Mouse (Mus musculus): Measurements from ENCODE around the gene Hcls1. TPM values are rescaled to one million over a fixed set of nuclear protein-coding genes. Genes with fewer than 3 reads are reported as not detected.

Hcls1 gene
- total and polyA plus RNA-seq, 2 experiments from 2014 or later, result 0.78 to 2.2 TPM

DNA sequence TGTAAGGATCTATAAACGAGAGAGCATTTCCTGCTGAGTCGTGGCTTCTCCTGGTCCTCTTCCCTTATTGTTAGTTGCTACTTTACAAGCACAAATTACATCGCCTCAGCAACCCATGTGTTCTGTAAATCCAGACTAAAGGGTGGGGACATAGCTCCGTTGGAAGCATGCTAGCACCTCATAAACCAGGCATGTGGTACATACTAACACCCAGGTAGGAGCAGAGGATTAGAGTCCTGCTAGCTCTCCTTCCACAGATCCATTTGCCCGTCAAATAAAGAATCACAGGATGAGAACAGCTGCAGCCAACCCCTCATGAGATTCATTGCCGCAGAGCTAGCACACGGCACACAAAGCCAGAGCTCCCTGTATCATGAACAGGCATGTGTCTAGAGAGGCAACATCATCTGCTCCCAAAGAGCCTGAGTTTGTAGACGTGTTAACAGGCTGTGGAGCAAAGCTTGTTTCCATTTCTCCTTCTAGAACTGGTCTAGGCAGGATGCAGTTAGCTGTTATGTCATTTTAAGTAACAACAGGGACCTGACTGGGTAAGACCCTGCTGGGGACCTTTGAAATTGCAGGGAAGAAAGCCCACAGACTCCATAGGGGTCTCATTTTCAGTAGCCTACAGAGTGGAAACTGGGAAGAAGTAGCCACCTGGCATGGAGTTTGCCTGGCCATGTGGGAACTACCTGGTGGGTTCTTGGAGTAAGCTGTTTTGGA lies 15.0 kb downstream of the Hcls1 start:
- 0 out of 2 replicates have a peak, but pooled peaks have one; percentile 24 for ATAC-seq
- Histone ChIP-seq H3K9me3 (ENCODE audit: low read length) (no peaks in the 10 kb centered on the region), H3K27ac (no peak overlapping the region), H3K4me2 (ENCODE audit: low read depth, low read length) (no peak overlapping the region), H3K4me3 (ENCODE audit: low read length) (no peak overlapping the region), H3K4me1 (ENCODE audit: insufficient read depth, low read length) (no peaks in the 10 kb centered on the region), H3K36me3 (ENCODE audit: insufficient read depth, low read length) (no peaks in the 10 kb centered on the region), H3K27me3 (ENCODE audit: insufficient read depth, low read length) (no peaks in the 10 kb centered on the region), H3K9ac (replicated peaks; ENCODE audit: low read length) (no peak overlapping the region)
- 57% methylated on average over 8 of the region's 8 CpGs for WGBS
- DNase-seq (ENCODE audit: low spot score), result peak; percentile 15
- no peak for TF ChIP-seq CTCF (IDR thresholded peaks at IDR 0.05; ENCODE audit: low read depth)

DNA sequence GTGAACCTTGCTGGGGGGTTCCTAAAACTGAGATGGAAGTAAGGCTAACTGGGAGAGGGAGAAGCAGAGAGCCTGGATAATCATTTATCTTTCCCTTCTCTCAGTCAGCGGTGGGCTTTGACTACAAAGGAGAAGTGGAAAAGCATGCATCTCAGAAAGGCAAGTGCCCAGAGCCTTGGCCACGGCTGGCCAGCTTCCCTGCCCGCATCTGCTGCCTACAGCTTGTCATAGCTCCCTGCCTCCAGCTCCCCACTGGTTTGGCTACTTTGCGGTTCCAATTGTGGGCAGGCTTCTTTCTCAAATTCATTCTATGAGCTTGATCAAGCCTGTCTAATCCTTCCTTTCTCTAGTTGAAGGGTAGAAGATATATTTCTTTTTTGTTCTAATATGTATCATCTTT lies 16.2 kb downstream of the Hcls1 start:
- Histone ChIP-seq H3K4me2 (ENCODE audit: low read depth, low read length) (no peak overlapping the region), H3K4me3 (ENCODE audit: low read length) (no peak overlapping the region), H3K27ac (no peak overlapping the region), H3K4me1 (ENCODE audit: insufficient read depth, low read length) (no peaks in the 10 kb centered on the region), H3K9me3 (ENCODE audit: low read length) (no peaks in the 10 kb centered on the region), H3K36me3 (ENCODE audit: insufficient read depth, low read length) (no peaks in the 10 kb centered on the region), H3K27me3 (ENCODE audit: insufficient read depth, low read length) (no peaks in the 10 kb centered on the region), H3K9ac (replicated peaks; ENCODE audit: low read length) (no peak overlapping the region)
- peak; percentile 68 for DNase-seq (ENCODE audit: low spot score)
- ATAC-seq, result peak; percentile 59
- TF ChIP-seq CTCF (IDR thresholded peaks at IDR 0.05; ENCODE audit: low read depth), result no peak
- WGBS, result 26% methylated on average over 4 of the region's 4 CpGs

DNA sequence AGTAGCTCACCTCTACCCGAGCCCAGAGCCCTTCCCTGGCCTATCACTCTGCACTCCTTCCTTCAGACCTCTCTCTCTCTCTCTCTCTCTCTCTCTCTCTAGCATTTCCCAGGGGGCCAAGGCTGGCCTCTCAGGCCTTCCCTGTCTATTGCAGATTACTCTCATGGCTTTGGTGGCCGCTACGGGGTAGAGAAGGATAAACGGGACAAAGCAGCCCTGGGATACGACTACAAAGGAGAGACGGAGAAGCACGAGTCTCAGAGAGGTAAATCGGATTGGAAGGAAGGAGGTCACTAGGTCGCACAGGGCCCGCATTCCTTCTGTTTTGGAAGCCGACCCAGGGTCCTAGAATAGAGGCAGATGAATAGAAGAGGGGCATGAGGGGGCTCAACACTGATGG lies 20.3 kb downstream of the Hcls1 start:
- H3K27me3 ChIP-seq (ENCODE audit: insufficient read depth, low read length), result no peaks in the 10 kb centered on the region
- TF ChIP-seq CTCF (IDR thresholded peaks at IDR 0.05; ENCODE audit: low read depth), result no peak
- DNase-seq (ENCODE audit: low spot score), result no peak

DNA sequence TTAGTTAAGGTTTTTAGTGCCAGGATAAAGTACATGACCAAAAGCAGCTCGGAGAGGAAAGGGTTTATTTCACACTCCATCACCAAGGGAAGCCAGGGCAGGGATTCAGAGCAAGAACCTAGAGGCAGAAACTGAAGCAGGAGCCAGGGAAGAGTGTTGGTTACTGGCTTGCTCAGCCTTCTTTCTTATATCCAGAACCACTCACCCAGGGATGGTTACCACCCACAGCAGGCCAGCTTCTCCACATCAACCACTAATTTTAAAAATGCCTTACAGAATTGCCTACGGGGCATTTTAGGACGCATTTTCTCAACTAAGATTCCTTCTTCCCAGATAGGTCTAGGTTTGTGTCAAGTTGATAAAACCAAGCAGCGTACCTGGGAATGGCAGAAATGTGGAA lies 28.6 kb downstream of the Hcls1 start:
- DNase-seq (ENCODE audit: low spot score) (no peak), ATAC-seq (no peak)
- Histone ChIP-seq H3K27me3 (ENCODE audit: insufficient read depth, low read length) (no peaks in the 10 kb centered on the region), H3K4me3 (ENCODE audit: low read length) (no peak overlapping the region), H3K27ac (no peak overlapping the region), H3K4me1 (ENCODE audit: insufficient read depth, low read length) (no peaks in the 10 kb centered on the region), H3K9ac (replicated peaks; ENCODE audit: low read length) (no peak overlapping the region), H3K4me2 (ENCODE audit: low read depth, low read length) (no peak overlapping the region), H3K36me3 (ENCODE audit: insufficient read depth, low read length) (no peaks in the 10 kb centered on the region), H3K9me3 (ENCODE audit: low read length) (no peaks in the 10 kb centered on the region)
- TF ChIP-seq CTCF (IDR thresholded peaks at IDR 0.05; ENCODE audit: low read depth), result no peak
- WGBS, result 85% methylated on average over 4 of the region's 4 CpGs

More for the DNA sequence above, 20.3 kb downstream of the Hcls1 start:
- Histone ChIP-seq H3K9ac (replicated peaks; ENCODE audit: low read length) (no peak overlapping the region), H3K27ac (no peak overlapping the region), H3K4me1 (ENCODE audit: insufficient read depth, low read length) (no peaks in the 10 kb centered on the region), H3K4me3 (ENCODE audit: low read length) (no peak overlapping the region), H3K36me3 (ENCODE audit: insufficient read depth, low read length) (no peaks in the 10 kb centered on the region), H3K9me3 (ENCODE audit: low read length) (no peaks in the 10 kb centered on the region), H3K4me2 (ENCODE audit: low read depth, low read length) (no peak overlapping the region)
- no peak for ATAC-seq
- WGBS, result 47% methylated on average over 11 of the region's 11 CpGs

DNA sequence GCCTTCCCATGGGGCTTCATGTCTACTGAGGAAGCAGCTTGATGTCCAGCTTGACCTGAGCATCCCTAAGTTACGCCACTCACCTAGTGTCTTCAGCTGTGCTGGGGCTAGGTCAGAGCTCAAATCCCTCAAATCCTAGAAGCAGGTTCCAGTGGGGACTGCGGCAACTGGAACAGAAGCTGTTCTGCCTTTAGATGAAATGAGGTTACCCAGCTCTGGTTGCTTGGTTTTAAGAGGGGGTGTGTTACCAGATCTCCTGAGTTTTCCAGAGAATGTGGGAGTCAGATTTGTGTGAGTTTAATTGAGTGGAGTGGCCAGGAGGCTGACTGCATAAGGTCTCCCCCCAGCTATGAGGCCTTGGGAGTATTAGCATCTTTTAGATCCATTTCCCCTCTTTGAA lies 44.3 kb downstream of the Hcls1 start:
- 96% methylated on average over 2 of the region's 2 CpGs for WGBS
- H3K9me3 ChIP-seq (ENCODE audit: low read length), result no peaks in the 10 kb centered on the region
- H3K36me3 ChIP-seq (ENCODE audit: insufficient read depth, low read length), result no peaks in the 10 kb centered on the region
- no peaks in the 10 kb centered on the region for H3K4me1 ChIP-seq (ENCODE audit: insufficient read depth, low read length)
- no peaks in the 10 kb centered on the region for H3K27me3 ChIP-seq (ENCODE audit: insufficient read depth, low read length)
- no peak overlapping the region for H3K9ac ChIP-seq (replicated peaks; ENCODE audit: low read length)
- H3K4me3 ChIP-seq (ENCODE audit: low read length), result no peak overlapping the region
- no peak overlapping the region for H3K27ac ChIP-seq
- H3K4me2 ChIP-seq (ENCODE audit: low read depth, low read length), result no peak overlapping the region
- ATAC-seq, result no peak
- TF ChIP-seq CTCF (IDR thresholded peaks at IDR 0.05; ENCODE audit: low read depth), result no peak
- no peak for DNase-seq (ENCODE audit: low spot score)

DNA sequence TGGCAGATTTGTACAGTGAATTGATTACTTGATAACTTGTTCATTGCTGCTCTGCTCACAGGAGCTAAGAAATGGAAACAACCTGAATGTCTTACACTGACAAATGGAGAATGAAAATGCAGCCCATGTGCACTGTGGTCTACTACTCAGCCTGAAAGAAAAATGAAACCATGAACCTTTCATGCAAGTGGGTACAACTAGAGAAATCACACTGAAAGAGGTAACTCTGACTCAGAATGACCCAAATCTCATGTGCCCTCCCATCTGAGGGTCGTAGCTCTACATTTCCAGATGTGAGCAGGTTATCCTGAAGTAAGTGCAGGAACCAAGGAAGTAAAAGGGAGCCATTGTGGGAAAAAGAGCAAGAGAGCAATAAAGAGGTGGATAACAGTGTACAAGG lies 49.0 kb downstream of the Hcls1 start:
- H3K4me3 ChIP-seq (ENCODE audit: low read length), result no peak overlapping the region
- no peak overlapping the region for H3K4me2 ChIP-seq (ENCODE audit: low read depth, low read length)
- DNase-seq (ENCODE audit: low spot score), result no peak
- H3K9me3 ChIP-seq (ENCODE audit: low read length), result no peaks in the 10 kb centered on the region
- no peak overlapping the region for H3K27ac ChIP-seq
- H3K36me3 ChIP-seq (ENCODE audit: insufficient read depth, low read length), result no peaks in the 10 kb centered on the region
- H3K9ac ChIP-seq (replicated peaks; ENCODE audit: low read length), result no peak overlapping the region
- H3K27me3 ChIP-seq (ENCODE audit: insufficient read depth, low read length), result no peaks in the 10 kb centered on the region
- ATAC-seq, result no peak
- no peaks in the 10 kb centered on the region for H3K4me1 ChIP-seq (ENCODE audit: insufficient read depth, low read length)
- no peak for TF ChIP-seq CTCF (IDR thresholded peaks at IDR 0.05; ENCODE audit: low read depth)
- 82% methylated on average over 1 of the region's 1 CpGs for WGBS

DNA sequence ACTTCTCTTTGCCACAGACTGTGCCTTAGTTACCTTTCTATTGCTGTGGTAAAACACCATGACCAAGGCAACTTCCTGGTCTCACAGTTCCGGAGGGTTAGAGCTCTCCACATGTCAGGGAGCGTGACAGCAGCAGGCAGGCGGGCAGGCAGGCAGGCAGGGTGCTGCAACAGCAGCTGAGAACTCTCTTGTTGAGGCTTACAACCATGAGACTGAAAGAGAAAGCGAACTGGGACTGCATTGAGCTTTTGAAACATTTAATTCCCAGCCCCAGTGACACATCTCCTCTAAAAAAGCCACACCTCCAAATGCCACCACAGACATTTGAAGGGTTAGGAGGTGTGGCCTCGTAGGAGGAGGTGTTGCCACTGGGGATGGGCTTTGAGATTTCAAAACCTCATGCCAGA lies 50.9 kb downstream of the Hcls1 start:
- no peak for DNase-seq (ENCODE audit: low spot score)
- Histone ChIP-seq H3K27me3 (ENCODE audit: insufficient read depth, low read length) (no peaks in the 10 kb centered on the region), H3K4me2 (ENCODE audit: low read depth, low read length) (no peak overlapping the region), H3K9ac (replicated peaks; ENCODE audit: low read length) (no peak overlapping the region), H3K36me3 (ENCODE audit: insufficient read depth, low read length) (no peaks in the 10 kb centered on the region), H3K4me3 (ENCODE audit: low read length) (no peak overlapping the region), H3K9me3 (ENCODE audit: low read length) (no peaks in the 10 kb centered on the region), H3K27ac (no peak overlapping the region), H3K4me1 (ENCODE audit: insufficient read depth, low read length) (no peaks in the 10 kb centered on the region)
- no peak for ATAC-seq
- no peak for TF ChIP-seq CTCF (IDR thresholded peaks at IDR 0.05; ENCODE audit: low read depth)
- 71% methylated on average over 5 of the region's 5 CpGs for WGBS

Measured in hindbrain, postnatal 0 days (tissue).